Mouse (Mus musculus) lung, embryonic 16.5 days (tissue): ENCODE measurements around the gene Pno1. TPM values are rescaled to one million over a fixed set of nuclear protein-coding genes. Genes with fewer than 3 reads are reported as not detected.

Experiments used
- ATAC-seq: fragments of 200-750 bp; cut with Nextera tagmentation; 2 replicates; pipeline ENCODE4 v1.8.0; 2017; ENCODE audit warnings: low read depth, mild to moderate bottlenecking, moderate library complexity
- H3K27ac ChIP-seq: fragments of 300-500 bp; sonication (generic); 2 replicates; pipeline ENCODE4 v1.5.1; 2014; ENCODE audit warnings: mild to moderate bottlenecking, control low read depth, low read length
- H3K27me3 ChIP-seq: fragments of 300-500 bp; sonication (generic); 2 replicates; pipeline ENCODE4 v1.6.1; 2014; ENCODE audit warnings: low read depth, low read length, mixed read lengths; ENCODE audit not compliant: control insufficient read depth, insufficient read depth
- H3K36me3 ChIP-seq: fragments of 300-500 bp; sonication (generic); 2 replicates; pipeline ENCODE4 v1.6.1; 2014; ENCODE audit warnings: low read length; ENCODE audit not compliant: control insufficient read depth, insufficient read depth
- H3K4me1 ChIP-seq: fragments of 300-500 bp; sonication (generic); replicated peaks from 2 replicates; pipeline ENCODE4 v1.6.1; 2014; ENCODE audit warnings: low read length, mixed read lengths; ENCODE audit not compliant: control insufficient read depth, insufficient read depth
- H3K4me2 ChIP-seq: fragments of 300-500 bp; sonication (generic); 2 replicates; pipeline ENCODE4 v1.6.1; 2014; ENCODE audit warnings: low read depth, low read length, control low read depth
- H3K4me3 ChIP-seq: fragments of 300-500 bp; sonication (generic); 2 replicates; pipeline ENCODE4 v1.5.1; 2014; ENCODE audit warnings: mild to moderate bottlenecking, low read length, control low read depth
- H3K9ac ChIP-seq: fragments of 300-500 bp; sonication (generic); 2 replicates; pipeline ENCODE4 v1.6.1; 2014; ENCODE audit warnings: low read length, control low read depth
- H3K9me3 ChIP-seq: fragments of 300-500 bp; sonication (generic); 2 replicates; pipeline ENCODE4 v1.6.1; 2016; ENCODE audit warnings: low read length; ENCODE audit not compliant: control insufficient read depth
- WGBS: fragments of 180-500 bp; shearing (Covaris S2); extraction: QIAGEN DNeasy Blood & Tissue Kit; methylation state at CpG from one replicate; pipeline ENCODE4 v1.1.7; 2014; 5-methylcytosine and 5-hydroxymethylcytosine counted together
- polyA plus RNA-seq: library from polyadenylated mRNA; unstranded; fragments of >200 nt; fragmentation: Nextera tagmentation; extraction: Ambion mirVana; gene quantifications from 2 replicates; pipeline ENCODE4 v1.2.1, GENCODE M21; 2015

Pno1 gene
- polyA plus RNA-seq, 1 experiment from 2014 or later = 53.0 TPM

DNA sequence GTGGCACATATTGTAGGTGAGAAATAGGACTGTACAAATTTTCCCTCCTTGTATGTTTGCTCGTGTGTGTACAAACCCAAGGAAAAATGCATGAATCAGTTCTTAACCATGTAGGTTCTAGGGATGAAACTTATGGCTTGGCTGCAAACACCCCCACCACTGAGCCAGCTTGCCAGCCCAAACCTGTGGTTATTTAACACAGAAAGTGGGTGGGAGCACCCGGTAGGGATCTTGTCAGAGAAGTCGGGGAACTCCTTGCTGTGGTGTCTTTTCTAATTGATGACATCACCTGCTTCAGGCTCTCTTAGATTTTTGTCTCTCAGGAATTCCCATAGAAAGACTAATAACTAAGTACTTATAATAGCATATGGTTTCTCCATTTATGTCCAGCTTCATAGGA lies 23.7 kb downstream of the Pno1 start:
- no peaks in the 10 kb centered on the region for H3K4me1 ChIP-seq
- H3K9me3 ChIP-seq = no peaks in the 10 kb centered on the region
- H3K9ac ChIP-seq = no peak overlapping the region
- no peak for ATAC-seq
- no peak overlapping the region for H3K27ac ChIP-seq
- H3K4me2 ChIP-seq = no peak overlapping the region
- H3K36me3 ChIP-seq = peaks cover 3% of the 10 kb centered on the region; the same call in 1 of the 2 replicates
- 81% methylated on average over 3 of the region's 3 CpGs for WGBS
- H3K27me3 ChIP-seq = no peaks in the 10 kb centered on the region
- H3K4me3 ChIP-seq = no peak overlapping the region

DNA sequence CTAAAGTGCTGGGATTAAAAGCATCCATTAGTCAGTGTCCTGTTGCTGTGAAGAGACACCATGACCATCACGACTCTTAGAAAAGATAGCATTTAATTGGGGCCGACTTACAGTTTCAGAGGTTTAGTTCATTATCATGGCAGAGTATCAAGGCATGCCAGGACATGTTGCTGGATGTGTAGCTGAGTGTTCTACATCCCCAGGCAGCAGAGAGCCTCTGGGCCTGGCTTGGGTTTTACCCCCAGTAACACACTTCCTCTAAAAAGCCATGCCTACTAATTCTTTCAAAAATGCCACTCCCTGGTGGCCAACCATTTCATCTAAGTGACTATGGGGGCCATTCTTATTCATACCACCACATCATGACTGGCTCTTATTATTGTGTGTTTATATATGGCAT lies 28.2 kb downstream of the Pno1 start:
- Histone ChIP-seq H3K4me2 (no peak overlapping the region), H3K9me3 (no peaks in the 10 kb centered on the region), H3K9ac (no peak overlapping the region), H3K36me3 (peaks cover 3% of the 10 kb centered on the region; the same call in 1 of the 2 replicates), H3K27me3 (no peaks in the 10 kb centered on the region), H3K4me3 (no peak overlapping the region), H3K4me1 (peaks cover 2% of the 10 kb centered on the region; the same call in 1 of the 2 replicates), H3K27ac (no peak overlapping the region)
- no peak for ATAC-seq
- 80% methylated on average over 2 of the region's 2 CpGs for WGBS

DNA sequence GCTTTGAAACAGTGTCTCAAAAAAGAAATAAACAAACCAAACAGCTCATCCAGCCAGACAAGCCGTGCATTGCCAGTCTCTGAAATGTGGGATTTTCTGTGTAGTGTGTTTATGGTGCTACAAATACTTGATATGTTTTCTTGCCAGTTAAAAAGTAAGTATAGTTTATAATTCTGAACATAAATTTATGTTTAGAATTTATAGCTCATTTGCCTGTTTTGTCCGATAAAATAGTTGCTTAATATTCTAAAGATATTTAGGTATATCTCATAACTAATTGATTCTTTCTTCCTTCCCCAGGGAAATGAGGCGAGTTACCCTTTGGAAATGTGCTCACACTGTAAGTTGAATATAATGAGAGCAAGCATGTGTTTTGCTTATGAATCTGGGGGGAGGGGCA lies 29.6 kb downstream of the Pno1 start, which contains the start of gene Wdr92:
Gene Wdr92 (plus strand): TSS at position 301 of the 400 bp plus-strand sequence.
- H3K4me2 ChIP-seq = no peak within 1 kb of the TSS
- H3K27ac ChIP-seq = no peak within 1 kb of the TSS
- H3K4me1 ChIP-seq = peaks cover 2% of the 10 kb centered on the region; the same call in 1 of the 2 replicates
- H3K9ac ChIP-seq = no peak within 1 kb of the TSS
- ATAC-seq = no peak
- H3K4me3 ChIP-seq = no peak within 1 kb of the TSS
- H3K27me3 ChIP-seq = no peaks in the 10 kb centered on the region
- whole genome bisulfite sequencing = 61% methylated on average over 3 of the region's 3 CpGs
- peaks cover 3% of the 10 kb centered on the region; the same call in 1 of the 2 replicates for H3K36me3 ChIP-seq
- no peaks in the 10 kb centered on the region for H3K9me3 ChIP-seq

DNA sequence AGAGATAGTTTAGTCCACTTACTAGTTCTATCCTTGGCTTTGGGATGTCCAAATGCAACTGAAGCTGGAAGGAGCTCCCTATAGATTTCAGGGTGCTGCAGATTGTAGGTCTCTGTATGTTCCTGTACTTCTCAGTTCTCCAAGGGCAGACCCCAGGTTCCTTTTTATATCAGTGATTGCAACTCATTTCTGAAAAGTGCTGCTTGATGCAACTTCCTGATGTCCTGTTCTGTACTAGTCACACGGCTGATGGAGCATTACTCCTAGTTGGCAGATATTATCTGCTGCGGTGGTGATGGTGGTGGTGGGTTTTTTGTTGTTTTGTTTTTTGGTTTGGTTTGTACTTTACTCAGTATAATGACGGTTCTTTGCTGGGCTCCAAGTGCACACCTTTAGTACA lies 30.6 kb downstream of the Pno1 start:
- Histone ChIP-seq H3K4me1 (peaks cover 2% of the 10 kb centered on the region; the same call in 1 of the 2 replicates), H3K4me3 (no peak overlapping the region), H3K27me3 (no peaks in the 10 kb centered on the region), H3K27ac (no peak overlapping the region), H3K9me3 (no peaks in the 10 kb centered on the region), H3K9ac (no peak overlapping the region), H3K4me2 (no peak overlapping the region), H3K36me3 (peaks cover 3% of the 10 kb centered on the region; the same call in 1 of the 2 replicates)
- 66% methylated on average over 3 of the region's 3 CpGs for WGBS
- ATAC-seq = no peak

DNA sequence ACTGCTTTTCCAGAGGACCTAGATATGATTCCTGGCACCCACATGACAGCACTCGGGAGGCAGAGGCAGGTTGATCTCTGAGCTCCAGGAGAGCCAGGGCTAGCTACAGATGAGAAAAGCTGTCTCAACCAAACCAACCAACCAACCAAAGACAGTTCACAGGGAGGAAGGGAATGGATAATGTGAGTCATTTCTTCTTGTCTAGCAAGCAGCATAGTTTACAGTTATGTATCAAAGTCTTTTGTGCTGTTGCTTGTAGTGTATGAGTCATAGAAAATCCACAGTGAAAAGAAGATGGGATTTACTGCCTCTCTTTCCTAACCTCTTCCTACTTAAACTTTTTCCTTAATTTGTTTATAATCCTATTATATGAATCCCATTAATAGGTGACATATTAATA lies 34.7 kb downstream of the Pno1 start:
- WGBS = 97% methylated on average over 1 of the region's 1 CpGs

DNA sequence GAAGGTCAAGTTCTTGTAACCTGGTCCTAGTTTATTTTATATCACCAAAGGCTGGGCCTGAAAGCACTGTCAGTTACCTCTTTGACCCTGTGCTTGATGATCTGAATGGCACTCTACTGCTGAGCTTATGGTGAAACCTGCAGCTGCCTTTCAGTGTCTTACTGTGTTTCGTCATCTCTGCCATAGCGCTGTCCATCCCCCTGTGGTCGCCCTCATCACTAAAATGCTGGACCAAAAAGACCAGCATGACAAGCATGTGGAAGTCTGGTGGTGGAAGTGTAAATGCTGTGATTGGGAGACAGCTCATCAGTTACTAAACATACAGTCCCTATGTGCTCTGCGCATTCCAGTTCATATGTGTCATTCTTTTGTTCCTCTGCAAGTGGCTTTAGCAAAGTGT lies 39.1 kb downstream of the Pno1 start:
- no peak overlapping the region for H3K4me3 ChIP-seq
- ATAC-seq = no peak
- peaks cover 28% of the 10 kb centered on the region for H3K4me1 ChIP-seq
- H3K27ac ChIP-seq = no peak overlapping the region
- 0 out of 2 replicates have a peak, but pooled peaks cover 3% of the 10 kb centered on the region for H3K36me3 ChIP-seq
- 88% methylated on average over 4 of the region's 4 CpGs for WGBS
- H3K9ac ChIP-seq = no peak overlapping the region
- no peak overlapping the region for H3K4me2 ChIP-seq
- no peaks in the 10 kb centered on the region for H3K27me3 ChIP-seq
- no peaks in the 10 kb centered on the region for H3K9me3 ChIP-seq

More for the DNA sequence above, 34.7 kb downstream of the Pno1 start:
- H3K4me1 ChIP-seq = peaks cover 12% of the 10 kb centered on the region
- H3K4me3 ChIP-seq = no peak overlapping the region
- H3K9ac ChIP-seq = no peak overlapping the region
- no peaks in the 10 kb centered on the region for H3K27me3 ChIP-seq
- H3K4me2 ChIP-seq = no peak overlapping the region
- no peak for ATAC-seq
- H3K36me3 ChIP-seq = 0 out of 2 replicates have a peak, but pooled peaks cover 3% of the 10 kb centered on the region
- H3K9me3 ChIP-seq = no peaks in the 10 kb centered on the region
- no peak overlapping the region for H3K27ac ChIP-seq

DNA sequence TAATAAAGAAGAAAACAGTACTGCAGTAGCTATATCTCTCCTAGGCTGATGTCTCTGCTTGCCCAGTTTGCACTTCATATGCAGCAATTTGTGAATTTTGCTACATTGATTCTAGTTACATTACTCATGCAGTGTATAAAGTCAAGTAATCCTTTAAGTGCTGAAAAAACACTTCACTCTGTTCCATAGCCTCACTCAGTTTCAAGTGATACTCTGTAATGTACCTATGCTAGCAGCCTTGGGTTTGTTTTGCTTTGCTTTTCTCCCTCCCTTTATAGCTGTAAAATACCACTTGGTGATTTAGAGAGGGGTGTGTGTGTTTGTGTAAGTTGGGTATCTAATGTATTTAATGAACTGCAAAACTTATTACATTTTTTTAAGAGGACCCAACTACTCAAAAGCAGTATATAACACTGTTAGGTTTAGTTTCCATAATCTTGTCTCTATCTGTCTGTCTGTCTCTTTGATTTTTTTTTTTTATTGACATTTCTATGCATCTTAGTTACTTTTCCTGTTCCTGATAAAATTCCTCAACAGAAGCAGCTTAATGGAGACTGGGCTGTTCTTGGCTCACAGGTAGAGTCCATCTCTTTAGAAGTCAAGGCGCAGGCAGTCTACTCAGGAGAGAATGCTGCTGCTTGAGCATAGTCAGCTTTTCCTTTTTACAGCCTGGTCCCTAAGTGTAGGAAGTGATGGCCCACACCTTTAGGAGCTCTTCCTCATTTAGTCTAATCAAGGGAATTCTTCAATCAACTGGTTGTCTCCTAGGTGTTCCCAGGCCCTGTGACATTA lies 40.2 kb downstream of the Pno1 start:
- Histone ChIP-seq H3K4me1 (peaks cover 31% of the 10 kb centered on the region), H3K27me3 (no peaks in the 10 kb centered on the region), H3K4me3 (no peak overlapping the region), H3K9ac (peak overlapping the region; percentile 34; the same call in 1 of the 2 replicates), H3K36me3 (0 out of 2 replicates have a peak, but pooled peaks cover 3% of the 10 kb centered on the region), H3K4me2 (peak overlapping the region; percentile 32), H3K9me3 (no peaks in the 10 kb centered on the region), H3K27ac (peak overlapping the region; percentile 72)
- ATAC-seq = peak; percentile 94
- 63% methylated on average over 1 of the region's 1 CpGs for WGBS

DNA sequence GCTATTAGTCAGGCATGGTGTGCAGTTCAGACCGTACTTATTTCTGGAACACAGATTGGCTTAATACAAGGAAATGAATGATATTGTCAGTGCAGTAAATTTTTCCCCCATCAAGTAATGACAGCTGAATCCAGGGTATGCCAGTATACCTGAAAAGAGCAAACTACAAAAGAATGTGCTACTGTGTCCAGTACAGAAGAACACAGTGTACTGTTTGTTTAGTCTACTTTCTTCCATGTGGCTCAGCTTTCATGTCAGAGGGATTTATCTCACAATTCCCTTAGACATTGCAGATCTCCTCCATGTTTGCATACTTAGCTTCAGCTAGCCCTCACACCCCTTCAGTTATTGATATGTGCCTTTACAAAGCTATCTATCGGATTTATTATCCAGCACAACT lies 42.1 kb downstream of the Pno1 start:
- Histone ChIP-seq H3K4me2 (no peak overlapping the region), H3K27me3 (no peaks in the 10 kb centered on the region), H3K4me3 (no peak overlapping the region), H3K27ac (no peak overlapping the region), H3K9me3 (no peaks in the 10 kb centered on the region), H3K9ac (no peak overlapping the region), H3K36me3 (0 out of 2 replicates have a peak, but pooled peaks cover 3% of the 10 kb centered on the region), H3K4me1 (peaks cover 31% of the 10 kb centered on the region)
- 56% methylated on average over 2 of the region's 2 CpGs for WGBS
- no peak for ATAC-seq

DNA sequence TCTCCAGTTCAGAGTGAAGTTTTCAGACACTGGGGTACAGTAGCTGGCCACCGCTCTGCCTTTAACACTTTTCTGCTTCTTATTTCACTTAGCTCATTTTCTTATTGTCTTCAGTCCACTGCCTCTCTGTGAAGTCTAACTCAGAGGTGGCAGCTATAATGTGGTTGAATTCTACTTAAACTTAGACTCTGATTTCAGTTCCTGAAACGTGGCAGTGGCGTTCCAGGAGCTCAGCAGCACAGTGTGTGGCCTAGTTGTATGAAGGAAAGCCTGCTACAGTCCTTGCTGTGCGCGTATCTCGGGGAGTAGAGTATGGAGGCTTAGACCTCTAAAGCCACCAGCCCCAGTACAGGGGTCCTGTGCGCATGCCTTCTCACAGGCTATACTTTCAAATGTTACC lies 44.7 kb downstream of the Pno1 start:
- Histone ChIP-seq H3K4me2 (no peak overlapping the region), H3K4me3 (no peak overlapping the region), H3K27ac (no peak overlapping the region), H3K36me3 (no peaks in the 10 kb centered on the region), H3K9ac (no peak overlapping the region), H3K27me3 (no peaks in the 10 kb centered on the region), H3K4me1 (peaks cover 27% of the 10 kb centered on the region), H3K9me3 (no peaks in the 10 kb centered on the region)
- WGBS = 85% methylated on average over 7 of the region's 7 CpGs
- no peak for ATAC-seq
